Mouse (Mus musculus) heart, adult 2 months (tissue): ENCODE measurements around the gene Zfp661. TPM values are rescaled to one million over a fixed set of nuclear protein-coding genes. Genes with fewer than 3 reads are reported as not detected.
A peak's percentile ranks its signal among the peaks of the same experiment; 100 is the strongest.

Experiments
- DNase-seq, 2 experiments: peaks; one replicate each; pipeline ENCODE4 v3.0.0; 2021
- H3K27ac ChIP-seq: fragments of 200-600 bp; 2 replicates; pipeline ENCODE4 v1.8.1; 2022
- H3K27me3 ChIP-seq: fragments of 200-500 bp; 2 replicates; pipeline ENCODE4 v1.6.1; 2012; ENCODE audit warnings: mild to moderate bottlenecking, low read length, inconsistent platforms, mixed read lengths; ENCODE audit not compliant: control insufficient read depth, insufficient read depth
- H3K36me3 ChIP-seq: fragments of 200-500 bp; 2 replicates; pipeline ENCODE4 v1.6.1; 2012; ENCODE audit warnings: low read length, inconsistent platforms; ENCODE audit not compliant: control insufficient read depth, insufficient read depth
- H3K4me1 ChIP-seq: fragments of 200-500 bp; 2 replicates; pipeline ENCODE4 v1.6.1; 2011; ENCODE audit warnings: low read length; ENCODE audit not compliant: control insufficient read depth, insufficient read depth
- H3K4me3 ChIP-seq: fragments of 200-600 bp; 2 replicates; pipeline ENCODE4 v1.8.1; 2022
- H3K79me2 ChIP-seq: fragments of 200-500 bp; replicated peaks from 2 replicates; pipeline ENCODE4 v1.6.1; 2012; ENCODE audit warnings: mild to moderate bottlenecking, inconsistent platforms, low read length, moderate library complexity, mixed read lengths; ENCODE audit not compliant: control insufficient read depth, insufficient read depth
- H3K9ac ChIP-seq: fragments of 200-500 bp; 2 replicates; pipeline ENCODE4 v1.6.1; 2012; ENCODE audit warnings: low read depth, mild to moderate bottlenecking, control low read depth, inconsistent platforms, low read length, mixed read lengths
- CTCF ChIP-seq: fragments of 200-600 bp; IDR thresholded peaks from 2 replicates; pipeline ENCODE4 v1.8.1; 2022; ENCODE audit warnings: antibody characterized with exemption, mild to moderate bottlenecking, moderate library complexity
- EP300 ChIP-seq: fragments of 200-500 bp; IDR thresholded peaks from 2 replicates; pipeline ENCODE4 v1.6.1; 2011; ENCODE audit warnings: low read depth, low read length, control low read depth; ENCODE audit not compliant: insufficient read depth
- POLR2A ChIP-seq: fragments of 200-500 bp; IDR thresholded peaks from 2 replicates; pipeline ENCODE4 v1.6.1; 2011; ENCODE audit warnings: mild to moderate bottlenecking, low read depth, low read length, control low read depth; ENCODE audit not compliant: insufficient read depth
- WGBS: fragments of 180-500 bp; shearing (Covaris S2); methylation state at CpG from one replicate; pipeline ENCODE4 v1.1.7; 2018; 5-methylcytosine and 5-hydroxymethylcytosine counted together
- intact Hi-C: fragments of 180-260 bp; cut with DNase I; formaldehyde crosslinking; loops from one replicate; pipeline ENCODE4 v1.15.1; 2025
- polyA plus RNA-seq: library from polyadenylated mRNA; depleted of rRNA; stranded (reverse); fragments of >200 nt; gene quantifications from 2 replicates; pipeline ENCODE4 v1.2.3, GENCODE M21; 2012
- total RNA-seq, 2 experiments: library from RNA; stranded (reverse); gene quantifications; 2 replicates each; pipeline ENCODE4 v1.2.3; 2021

Gene Zfp661
- total and polyA plus RNA-seq, 3 experiments: 1.5 to 2.0 (median 1.7) TPM

GRCm38 (mm10) chr2:127550446-127550845, 36.4 kb downstream of the Zfp661 start:
- intact Hi-C loops: no loop called here
- Histone ChIP-seq H3K27me3 (no peaks in the 10 kb centered on the region; the same call in 1 of the 2 replicates), H3K4me1 (no peaks in the 10 kb centered on the region), H3K79me2 (no peaks in the 10 kb centered on the region), H3K4me3 (no peak overlapping the region), H3K27ac (no peak overlapping the region), H3K36me3 (no peaks in the 10 kb centered on the region), H3K9ac (no peak overlapping the region)
- 46% methylated on average over 1 of the region's 1 CpGs for WGBS
- no peak for DNase-seq
- TF ChIP-seq POLR2A (no peak), EP300 (no peak), CTCF (no peak)

- Histone ChIP-seq H3K4me3 (no peak overlapping the region), H3K36me3 (no peaks in the 10 kb centered on the region), H3K27me3 (no peaks in the 10 kb centered on the region; the same call in 1 of the 2 replicates), H3K27ac (no peak overlapping the region), H3K4me1 (no peaks in the 10 kb centered on the region), H3K9ac (no peak overlapping the region), H3K79me2 (no peaks in the 10 kb centered on the region)
- no peak for DNase-seq
- intact Hi-C loops: no loop called here
- TF ChIP-seq POLR2A (no peak), CTCF (no peak), EP300 (no peak)
Measured at GRCm38 (mm10) chr2:127549711-127550110, 37.2 kb downstream of the Zfp661 start.

- 66% methylated on average over 5 of the region's 5 CpGs for WGBS
Measured at GRCm38 (mm10) chr2:127548342-127549074, 38.4 kb downstream of the Zfp661 start.

GRCm38 (mm10) chr2:127541697-127542096, 45.2 kb downstream of the Zfp661 start:
- Histone ChIP-seq H3K79me2 (no peaks in the 10 kb centered on the region), H3K27ac (no peak overlapping the region), H3K4me1 (no peaks in the 10 kb centered on the region), H3K4me3 (no peak overlapping the region), H3K36me3 (no peaks in the 10 kb centered on the region), H3K27me3 (peaks cover 4% of the 10 kb centered on the region), H3K9ac (no peak overlapping the region)
- TF ChIP-seq POLR2A (no peak), CTCF (no peak), EP300 (no peak)
- DNase-seq: no peak
- intact Hi-C loops: no loop called here
- 79% methylated on average over 2 of the region's 2 CpGs for WGBS

More at GRCm38 (mm10) chr2:127548342-127549074, 38.4 kb downstream of the Zfp661 start:
- H3K79me2 ChIP-seq: no peaks in the 10 kb centered on the region
- no peaks in the 10 kb centered on the region for H3K4me1 ChIP-seq
- H3K4me3 ChIP-seq: no peak overlapping the region
- no peaks in the 10 kb centered on the region for H3K36me3 ChIP-seq
- H3K27me3 ChIP-seq: no peaks in the 10 kb centered on the region; the same call in 1 of the 2 replicates
- H3K27ac ChIP-seq: no peak overlapping the region
- DNase-seq: no peak
- H3K9ac ChIP-seq: no peak overlapping the region
- intact Hi-C loops: no loop called here
- no peak for TF ChIP-seq POLR2A
- TF ChIP-seq EP300: no peak
- TF ChIP-seq CTCF: no peak

- no peaks in the 10 kb centered on the region for H3K79me2 ChIP-seq
- no peak within 1 kb of the TSS for H3K4me3 ChIP-seq
- no peaks in the 10 kb centered on the region for H3K36me3 ChIP-seq
- TF ChIP-seq CTCF (no peak), POLR2A (no peak), EP300 (no peak)
- H3K27ac ChIP-seq: no peak within 1 kb of the TSS
- intact Hi-C loops: no loop called here
- H3K9ac ChIP-seq: no peak within 1 kb of the TSS
- no peak for DNase-seq
- WGBS: 3% methylated on average over 29 of the region's 29 CpGs
- no peaks in the 10 kb centered on the region for H3K4me1 ChIP-seq
- H3K27me3 ChIP-seq: peaks cover 4% of the 10 kb centered on the region
Measured at GRCm38 (mm10) chr2:127541185-127541584, 45.7 kb downstream of the Zfp661 start, which contains the start of gene Prom2. Gene Prom2, minus strand, starts transcription at chr2:127541467.

- no peak overlapping the region for H3K9ac ChIP-seq
- 24% methylated on average over 4 of the region's 4 CpGs for WGBS
Measured at GRCm38 (mm10) chr2:127539494-127539893, 47.4 kb downstream of the Zfp661 start.

More at GRCm38 (mm10) chr2:127539494-127539893, 47.4 kb downstream of the Zfp661 start:
- Histone ChIP-seq H3K79me2 (no peaks in the 10 kb centered on the region), H3K4me3 (no peak overlapping the region), H3K27me3 (peaks cover 4% of the 10 kb centered on the region), H3K4me1 (no peaks in the 10 kb centered on the region), H3K27ac (no peak overlapping the region), H3K36me3 (no peaks in the 10 kb centered on the region)
- DNase-seq: no peak
- intact Hi-C loops: no loop called here
- TF ChIP-seq EP300: no peak
- TF ChIP-seq CTCF: peak; percentile 44
- no peak for TF ChIP-seq POLR2A
